10 mouse cellular contexts compared by ENCODE assay signal in the genomic region with DNA sequence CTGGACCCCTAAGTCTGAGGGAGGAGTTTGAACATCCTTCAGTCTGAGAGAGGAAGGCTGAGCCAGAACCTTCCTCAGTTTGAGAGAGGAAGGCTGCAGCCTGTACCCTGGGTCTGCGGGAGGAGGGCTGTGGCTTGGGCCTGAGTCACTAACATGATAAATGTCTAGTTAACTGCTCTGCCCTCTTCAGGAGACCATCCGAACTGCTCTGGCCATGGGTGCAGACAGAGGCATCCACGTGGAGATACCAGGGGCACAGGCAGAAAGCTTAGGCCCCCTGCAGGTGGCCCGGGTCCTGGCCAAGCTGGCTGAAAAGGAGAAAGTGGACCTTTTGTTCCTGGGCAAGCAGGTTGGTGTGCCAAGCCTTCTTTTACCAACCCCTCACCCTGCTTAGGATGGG. TPM values are rescaled to one million over a fixed set of nuclear protein-coding genes. Genes with fewer than 3 reads are reported as not detected.
DNase-seq lines count a peak whose midpoint lies in the region; ATAC-seq and TF ChIP-seq lines count a peak whose summit lies in the region.
"Had no signal": no experiment of that assay in that cellular context is flagged by ENCODE, and none has a peak within 500 bp of the region (broad histone marks: within the 10 kb centered on the region; RNA-seq: fewer than 3 reads in every experiment).

No protein-coding gene starts in this region.

- TF ChIP-seq CTCF in E14TG2a.4 (conservative IDR thresholded peaks at IDR 0.05; ENCODE audit: low read length) = peak; percentile 41
- TF ChIP-seq CTCF in bone marrow, adult 2 months (IDR thresholded peaks at IDR 0.05; ENCODE audit: control insufficient read depth, insufficient read depth, low read length) = peak; percentile 54

- no peak for TF ChIP-seq POLR2A in bone marrow, adult 2 months (IDR thresholded peaks at IDR 0.05; ENCODE audit: borderline replicate concordance, control insufficient read depth, low read depth, low read length)

- peaks cover 26% of the 10 kb centered on the region for H3K9me3 ChIP-seq in E14TG2a.4 (ENCODE audit: low read length)

- peak; percentile 40 for DNase-seq in kidney, postnatal 10 days
- DNase-seq in kidney, adult 11 months = no peak
- no peak for DNase-seq in cerebellum, adult 11-12 months
- DNase-seq in right cerebral cortex, postnatal 14 days = no peak
- DNase-seq in testis, postnatal 10 days (ENCODE audit: low spot score) = no peak

- no peak overlapping the region for H3K4me3 ChIP-seq in E14TG2a.4 (replicated peaks; ENCODE audit: low read length)
- no peak overlapping the region for H3K4me3 ChIP-seq in bone marrow, adult 2 months (replicated peaks; ENCODE audit: control insufficient read depth, low read depth, low read length)

- no peak overlapping the region for H3K27ac ChIP-seq in bone marrow, adult 2 months (ENCODE audit: control insufficient read depth, insufficient read depth, low read depth, low read length, poor library complexity)

- peaks cover 48% of the 10 kb centered on the region for H3K4me1 ChIP-seq in E14TG2a.4 (replicated peaks; ENCODE audit: low read depth, low read length)
- no peaks in the 10 kb centered on the region; the same call in 1 of the 2 replicates for H3K4me1 ChIP-seq in bone marrow, adult 2 months (ENCODE audit: control insufficient read depth, insufficient read depth, low read length)

- H3K27me3 ChIP-seq in E14TG2a.4 (ENCODE audit: insufficient read depth, low read length) = no peaks in the 10 kb centered on the region

- 13% methylated on average over 4 of the region's 4 CpGs for whole genome bisulfite sequencing in bone marrow, adult 2 months

- H3K36me3 ChIP-seq in E14TG2a.4 (ENCODE audit: insufficient read depth, low read length) = peaks cover 64% of the 10 kb centered on the region

- ATAC-seq in megakaryocyte-erythroid progenitor cell, adult 5-6 weeks (replicated peaks; ENCODE audit: low FRiP score, low TSS enrichment, poor library complexity, severe bottlenecking) = peak; percentile 85

RNA-seq across cellular contexts. Expression of gene Gm45233, which starts 8.7 kb away (rescaled TPM):
- polyA plus RNA-seq in bone marrow, adult 2 months (2011; ENCODE audit: insufficient read depth, insufficient read length, low replicate concordance, missing spikeins) = not detected in 2 replicates
- not detected in 2 replicates for total RNA-seq in megakaryocyte-erythroid progenitor cell, adult 5-6 weeks (2014; fragmentation: Nextera tagmentation)
- total RNA-seq in megakaryocyte-erythroid progenitor cell, adult 5-6 weeks (2017) = 4.2 TPM in 1 of 2 replicates, not detected in the other
- polyA plus RNA-seq: lung, embryonic 16.5 days had no signal

RNA-seq across cellular contexts. Expression of gene Etfb, which starts 8.7 kb away (rescaled TPM):
- polyA plus RNA-seq in bone marrow, adult 2 months (2011; ENCODE audit: insufficient read depth, insufficient read length, low replicate concordance, missing spikeins) = 149 and 240 TPM in 2 replicates
- 212 and 237 TPM in 2 replicates for total RNA-seq in megakaryocyte-erythroid progenitor cell, adult 5-6 weeks (2014; fragmentation: Nextera tagmentation)
- total RNA-seq in megakaryocyte-erythroid progenitor cell, adult 5-6 weeks (2017) = 396 and 426 TPM in 2 replicates

RNA-seq across cellular contexts. Expression of gene Vsig10l, which starts 10.3 kb away (rescaled TPM):
- polyA plus RNA-seq in bone marrow, adult 2 months (2011; ENCODE audit: insufficient read depth, insufficient read length, low replicate concordance, missing spikeins) = 1.9 and 5.7 TPM in 2 replicates
- total RNA-seq in megakaryocyte-erythroid progenitor cell, adult 5-6 weeks (2014; fragmentation: Nextera tagmentation) = 2.3 and 2.9 TPM in 2 replicates
- 3.0 and 8.9 TPM in 2 replicates for total RNA-seq in megakaryocyte-erythroid progenitor cell, adult 5-6 weeks (2017)

RNA-seq across cellular contexts. Expression of gene Cldnd2, which starts 12.0 kb away (rescaled TPM):
- 2.0 and 4.7 TPM in 2 replicates for polyA plus RNA-seq in bone marrow, adult 2 months (2011; ENCODE audit: insufficient read depth, insufficient read length, low replicate concordance, missing spikeins)
- not detected in 2 replicates for total RNA-seq in megakaryocyte-erythroid progenitor cell, adult 5-6 weeks (2014; fragmentation: Nextera tagmentation)
- total RNA-seq in megakaryocyte-erythroid progenitor cell, adult 5-6 weeks (2017) = not detected in 2 replicates
- total RNA-seq: heart, postnatal 14 days had no signal
- polyA plus RNA-seq: lung, embryonic 16.5 days had no signal

RNA-seq across cellular contexts. Expression of gene Nkg7, which starts 15.7 kb away (rescaled TPM):
- polyA plus RNA-seq in bone marrow, adult 2 months (2011; ENCODE audit: insufficient read depth, insufficient read length, low replicate concordance, missing spikeins) = 18.5 and 43.6 TPM in 2 replicates
- 49.9 and 86.7 TPM in 2 replicates for total RNA-seq in megakaryocyte-erythroid progenitor cell, adult 5-6 weeks (2014; fragmentation: Nextera tagmentation)
- total RNA-seq in megakaryocyte-erythroid progenitor cell, adult 5-6 weeks (2017) = 41.8 and 53.8 TPM in 2 replicates
- total RNA-seq: heart, postnatal 14 days had no signal
